Mouse (Mus musculus): ENCODE measurements around the gene Xcl1.
A peak's percentile ranks its signal among the peaks of the same experiment; 100 is the strongest.

Xcl1 gene

GRCm38 (mm10) chr1:164900696-164901095 lies 34.6 kb downstream of the Xcl1 start:
- no peak for DNase-seq

- DNase-seq, result no peak
Measured at GRCm38 (mm10) chr1:164900226-164900625, 35.1 kb downstream of the Xcl1 start.

- DNase-seq, result no peak
Measured at GRCm38 (mm10) chr1:164899506-164899905, 35.8 kb downstream of the Xcl1 start.

- DNase-seq, result peak; percentile 78
Measured at GRCm38 (mm10) chr1:164898846-164899351, 36.4 kb downstream of the Xcl1 start.

GRCm38 (mm10) chr1:164897163-164897817 lies 38.0 kb downstream of the Xcl1 start:
- DNase-seq, result no peak

DNA sequence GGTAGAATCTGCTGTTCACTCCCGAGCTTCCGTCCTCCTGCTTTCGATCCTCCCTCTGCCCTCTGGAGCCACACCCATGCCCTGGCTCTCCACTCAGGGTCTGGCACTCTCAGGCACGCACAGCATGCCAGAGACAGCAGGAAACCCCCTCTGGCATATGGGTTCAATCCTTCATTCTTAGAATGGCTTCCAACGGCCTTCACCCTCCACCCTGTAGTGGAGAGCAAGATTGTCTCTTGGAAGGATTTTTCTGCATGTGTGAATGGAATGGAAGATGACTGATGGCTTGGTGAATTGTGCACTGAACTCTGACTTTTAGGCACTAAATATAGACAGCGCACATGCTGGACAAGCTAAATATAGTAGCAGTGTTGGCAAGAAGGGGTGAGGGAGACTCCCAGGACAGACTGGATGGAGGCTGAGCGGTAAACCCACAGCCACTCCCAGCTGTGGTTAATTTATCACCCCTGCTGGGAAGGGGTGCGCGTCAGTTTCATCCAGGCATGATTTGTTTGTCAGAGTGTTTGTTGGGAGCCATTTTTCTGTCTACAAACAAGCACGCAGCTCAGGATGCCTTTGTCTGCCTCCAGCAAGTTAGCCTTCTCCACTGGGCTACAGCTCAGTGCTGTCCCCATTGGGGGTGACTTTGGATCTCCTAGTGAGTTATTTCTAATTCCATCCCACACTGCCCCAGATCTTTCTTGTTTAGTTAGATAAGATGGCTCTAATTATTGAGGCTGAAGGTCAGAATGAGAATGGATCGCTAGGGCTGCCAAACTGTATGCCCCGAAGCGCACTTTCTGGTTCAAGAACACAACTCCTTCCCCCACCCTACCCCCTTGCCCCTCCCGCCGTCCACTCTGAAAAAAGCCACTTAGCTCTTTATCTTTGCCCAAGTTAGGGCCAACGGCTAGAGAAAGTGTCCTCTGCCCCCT lies 38.8 kb downstream of the Xcl1 start:
- DNase-seq, result no peak

- DNase-seq, result no peak
Measured at GRCm38 (mm10) chr1:164895806-164896205, 39.5 kb downstream of the Xcl1 start.

GRCm38 (mm10) chr1:164890366-164890765 lies 45.0 kb downstream of the Xcl1 start:
- no peak for DNase-seq

- no peak for DNase-seq
Measured at GRCm38 (mm10) chr1:164888563-164888962, 46.8 kb downstream of the Xcl1 start.

- no peak for DNase-seq
Measured at GRCm38 (mm10) chr1:164887775-164888174, 47.6 kb downstream of the Xcl1 start.

DNA sequence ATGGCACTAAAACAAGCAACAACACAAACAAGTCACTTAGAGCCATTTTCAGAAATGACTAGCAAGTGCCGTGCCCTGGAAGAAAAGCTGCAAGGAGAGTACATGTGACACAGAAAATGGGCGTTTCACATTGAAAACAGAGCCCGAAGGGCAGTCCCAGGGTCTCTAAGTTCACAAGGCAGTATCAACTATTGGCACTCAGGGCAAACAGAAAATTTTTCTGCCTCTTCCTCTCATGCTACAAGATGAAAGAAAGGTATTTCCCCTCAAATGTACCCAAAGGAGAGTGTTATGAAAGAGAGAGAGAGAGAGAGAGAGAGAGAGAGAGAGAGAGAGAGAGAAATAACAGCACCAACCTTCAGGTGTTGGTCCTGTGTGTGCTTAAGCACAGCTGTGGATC lies 53.4 kb downstream of the Xcl1 start:
- DNase-seq, result no peak
